Mouse (Mus musculus): ENCODE measurements around the gene Sla2. TPM values are rescaled to one million over a fixed set of nuclear protein-coding genes. Genes with fewer than 3 reads are reported as not detected.

Gene Sla2
- total and polyA plus RNA-seq, 3 experiments = 1.1 to 3.8 (median 1.4) TPM

DNA sequence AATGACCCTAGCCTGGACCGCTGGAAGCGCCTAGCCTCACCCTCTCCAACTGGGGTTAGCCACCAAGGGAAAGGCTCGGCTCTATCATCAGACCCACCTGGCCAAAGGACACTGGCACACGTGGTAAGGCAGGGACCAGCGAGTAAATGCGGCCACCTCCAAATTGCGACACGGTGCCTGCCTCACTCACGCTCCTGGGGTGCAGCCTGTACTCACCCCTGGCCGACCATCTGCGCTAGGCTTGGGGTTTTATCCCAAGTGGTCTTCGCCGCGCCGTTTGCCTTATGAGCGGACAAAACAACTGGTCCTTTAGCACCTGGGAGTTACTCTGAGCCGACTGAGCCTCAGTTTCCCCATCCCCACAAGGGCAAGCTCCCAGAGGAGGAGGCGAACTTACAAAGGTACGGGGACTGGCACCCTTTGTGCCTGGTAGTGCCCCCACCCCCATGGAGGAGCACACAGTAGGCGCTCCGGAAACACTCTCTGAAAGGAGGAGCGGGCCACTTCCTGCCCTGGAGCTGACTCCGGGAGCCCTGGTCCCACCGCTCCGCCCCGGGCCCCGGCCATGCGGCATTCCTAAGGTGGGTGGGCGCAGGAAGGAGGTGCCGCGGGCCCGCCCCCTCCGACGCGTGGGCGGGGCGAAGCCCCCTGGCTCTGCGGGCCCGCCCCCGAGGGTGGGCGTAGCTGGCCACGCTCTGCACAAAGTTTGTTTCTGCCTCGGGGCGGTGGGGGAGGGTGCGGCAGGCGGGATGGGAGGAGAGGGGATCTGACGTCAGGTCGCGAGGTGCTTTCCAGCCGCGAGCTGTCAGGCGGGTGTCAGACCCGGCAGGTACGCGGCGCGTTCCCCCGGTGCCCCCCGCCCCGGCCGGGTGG, 47.4 kb downstream of the Sla2 start, which contains the start of gene Tgif2:
Tgif2 (plus strand) TSS at position 689 of the 873 bp plus-strand sequence.
- H3K79me2 ChIP-seq (replicated peaks; ENCODE audit: control insufficient read depth, extremely low read depth, insufficient read depth, poor library complexity, severe bottlenecking) = peaks cover 18% of the 10 kb centered on the region; the same call in 1 of the 2 replicates
- peaks cover 0 to 21% of the 10 kb centered on the region in 2 experiments for H3K36me3 ChIP-seq (replicated peaks in 1 of 2; ENCODE audit: control insufficient read depth in 1 of 2, insufficient read depth in 1 of 2, low read length in 1 of 2)
- peaks cover 4 to 37% of the 10 kb centered on the region in 2 experiments for H3K4me1 ChIP-seq (ENCODE audit: control insufficient read depth in 1 of 2, insufficient read depth in 2 of 2)
- H3K27me3 ChIP-seq (replicated peaks) = no peaks in the 10 kb centered on the region
- no peaks in the 10 kb centered on the region for H3K9me3 ChIP-seq (replicated peaks; ENCODE audit: low read length)
- no peak within 1 kb of the TSS for H3K27ac ChIP-seq (ENCODE audit: insufficient read depth, low read depth)
- H3K4me3 ChIP-seq (replicated peaks in 1 of 3; ENCODE audit: low read depth in 2 of 3, low read length in 2 of 3, poor library complexity in 1 of 3) = peak within 1 kb of the TSS; percentile 61 to 80 (median 79)
- dilution Hi-C loops (cut with MboI; ENCODE audit: extremely low pct_ligation_motif_present, extremely low pct_unique_long_range_greater_than_20kb, low sequenced_read_pairs) = no loop called here
- DNase-seq (ENCODE audit: extremely low read depth) = peak; percentile 78
- TF ChIP-seq ELF1 (IDR thresholded peaks at IDR 0.05; ENCODE audit: low read depth, low read length) (peak; percentile 49), E2F4 (IDR thresholded peaks at IDR 0.05; ENCODE audit: insufficient replicate concordance, low read depth, low read length) (no peak), JUND (conservative IDR thresholded peaks at IDR 0.05; ENCODE audit: low read depth, low read length) (no peak), MYC (IDR thresholded peaks at IDR 0.05; ENCODE audit: low read depth, low read length) (no peak), ZNF384 (IDR thresholded peaks at IDR 0.05; ENCODE audit: low read depth, low read length) (no peak), SMC3 (IDR thresholded peaks at IDR 0.05; ENCODE audit: low read depth, low read length) (no peak), UBTF (IDR thresholded peaks at IDR 0.05; ENCODE audit: low read depth, low read length) (no peak), USF1 (IDR thresholded peaks at IDR 0.05; ENCODE audit: low read depth, low read length) (no peak), ZC3H11A (IDR thresholded peaks at IDR 0.05; ENCODE audit: low read depth, low read length) (no peak), NELFE (IDR thresholded peaks at IDR 0.05; ENCODE audit: low read depth, low read length) (no peak), ETS1 (conservative IDR thresholded peaks at IDR 0.05; ENCODE audit: low read depth, low read length) (no peak), ZKSCAN1 (IDR thresholded peaks at IDR 0.05; ENCODE audit: borderline replicate concordance, low read depth, low read length) (peak; percentile 95), TCF12 (IDR thresholded peaks at IDR 0.05; ENCODE audit: low read depth, low read length) (peak; percentile 36), TBP (conservative IDR thresholded peaks at IDR 0.05; ENCODE audit: low read depth, low read length) (no peak), IRF4 (IDR thresholded peaks at IDR 0.05; ENCODE audit: low read depth, low read length) (0 out of 2 replicates have a peak, but pooled peaks have one; percentile 10), NRF1 (IDR thresholded peaks at IDR 0.05; ENCODE audit: low read depth, low read length) (no peak), MAZ (IDR thresholded peaks at IDR 0.05; ENCODE audit: low read depth, low read length) (0 out of 2 replicates have a peak, but pooled peaks have one; percentile 48), HCFC1 (IDR thresholded peaks at IDR 0.05; ENCODE audit: low read depth, low read length) (no peak; the same call in 1 of the 2 replicates), KAT2A (IDR thresholded peaks at IDR 0.05; ENCODE audit: insufficient replicate concordance, low read length) (no peak), EP300 (IDR thresholded peaks at IDR 0.05; ENCODE audit: low read length) (no peak), JUN (IDR thresholded peaks at IDR 0.05; ENCODE audit: insufficient read depth, low read depth, low read length) (no peak), ZMIZ1 (IDR thresholded peaks at IDR 0.05; ENCODE audit: low read depth, low read length) (no peak), CHD2 (IDR thresholded peaks at IDR 0.05; ENCODE audit: low read length) (peak; percentile 76), MEF2A (IDR thresholded peaks at IDR 0.05; ENCODE audit: borderline replicate concordance, low read depth, low read length) (0 out of 2 replicates have a peak, but pooled peaks have one; percentile 39), PAX5 (IDR thresholded peaks at IDR 0.05; ENCODE audit: low read length) (no peak), USF2 (conservative IDR thresholded peaks at IDR 0.05; ENCODE audit: low read depth, low read length) (no peak), SIN3A (IDR thresholded peaks at IDR 0.05; ENCODE audit: low read length) (no peak; the same call in 1 of the 2 replicates), POLR2AphosphoS2 (IDR thresholded peaks at IDR 0.05; ENCODE audit: low read depth, low read length) (no peak), RCOR1 (conservative IDR thresholded peaks at IDR 0.05; ENCODE audit: low read depth, low read length) (no peak), RAD21 (IDR thresholded peaks at IDR 0.05; ENCODE audit: low read depth, low read length) (no peak), MAX (IDR thresholded peaks at IDR 0.05; ENCODE audit: low read length) (no peak), GABPA (IDR thresholded peaks at IDR 0.05; ENCODE audit: insufficient replicate concordance, low read depth, low read length) (no peak), MAFK (IDR thresholded peaks at IDR 0.05; ENCODE audit: insufficient replicate concordance, low read length) (no peak), POLR2A (IDR thresholded peaks at IDR 0.05; ENCODE audit: low read depth, low read length) (peak; percentile 49; the same call in 1 of the 2 replicates), MXI1 (IDR thresholded peaks at IDR 0.05; ENCODE audit: low read depth, low read length) (peak; percentile 76; the same call in 1 of the 2 replicates), BHLHE40 (IDR thresholded peaks at IDR 0.05; ENCODE audit: low read depth, low read length) (no peak), CTCF (conservative IDR thresholded peaks at IDR 0.05 in 1 of 2, IDR thresholded peaks at IDR 0.05 in 1 of 2; ENCODE audit: low read depth in 2 of 2, low read length in 2 of 2) (no peak), CHD1 (IDR thresholded peaks at IDR 0.05; ENCODE audit: low read depth, low read length) (no peak)
- peak within 1 kb of the TSS; percentile 55 for H3K4me2 ChIP-seq (ENCODE audit: insufficient read depth, low read depth, poor library complexity, severe bottlenecking)
- in situ Hi-C loops (cut with MboI; ENCODE audit: low pct_ligation_motif_present, low pct_unique_long_range_greater_than_20kb, low sequenced_read_pairs) = no loop called here
- H3K9ac ChIP-seq (ENCODE audit: insufficient read depth, low read depth) = peak within 1 kb of the TSS; percentile 65
